11 mouse cellular contexts compared by ENCODE assay signal in the genomic region with DNA sequence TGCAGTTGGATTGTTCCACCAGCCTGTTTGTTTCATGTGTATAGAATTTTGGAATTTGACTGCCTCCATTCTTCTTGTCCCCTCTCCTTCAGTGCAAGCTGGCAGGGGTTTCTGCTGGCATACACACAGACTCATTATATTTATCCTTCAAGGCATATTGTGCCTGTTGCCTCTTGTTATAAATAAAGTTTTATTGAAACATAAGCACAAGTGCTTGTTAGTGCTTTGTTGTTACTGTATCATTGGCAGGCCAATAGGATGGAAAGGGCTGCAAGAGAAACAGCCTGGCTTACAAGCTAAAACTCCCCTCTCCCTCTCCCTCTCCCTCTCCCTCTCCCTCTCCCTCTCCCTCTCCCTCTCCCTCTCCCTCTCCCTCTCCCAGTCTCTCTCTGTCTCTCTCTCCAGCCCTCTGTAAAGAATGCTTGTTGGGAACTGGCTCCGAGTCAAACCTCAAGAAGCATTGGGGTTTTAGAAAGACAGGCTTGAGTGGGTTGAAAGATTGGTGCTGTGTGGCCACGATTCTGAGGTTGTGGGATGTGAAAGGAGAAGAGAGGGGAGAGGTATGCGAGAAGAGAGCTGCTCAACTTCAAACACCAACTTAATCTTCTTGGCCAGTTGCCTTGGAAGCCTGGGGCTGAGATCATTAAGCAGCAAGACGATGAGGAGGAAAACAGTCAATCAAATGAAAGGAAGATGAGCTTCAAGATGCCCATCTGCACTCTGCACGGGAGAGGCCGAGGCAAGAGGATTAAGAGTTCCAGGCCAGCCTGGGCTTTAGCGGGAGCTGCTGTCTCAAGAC.
A peak's percentile ranks its signal among the peaks of the same experiment; 100 is the strongest.
DNase-seq lines count a peak whose midpoint lies in the region; ATAC-seq lines count a peak whose summit lies in the region.
"Had no signal": no experiment of that assay in that cellular context is flagged by ENCODE, and none has a peak within 500 bp of the region (broad histone marks: within the 10 kb centered on the region; RNA-seq: fewer than 3 reads in every experiment).

No protein-coding gene starts in this region.

- peaks cover 48% of the 10 kb centered on the region; the same call in 1 of the 2 replicates for H3K27me3 ChIP-seq in heart, embryonic 14.5 days (ENCODE audit: control insufficient read depth, insufficient read depth, low read length)
- peaks cover 99% of the 10 kb centered on the region for H3K27me3 ChIP-seq in midbrain, embryonic 10.5 days (ENCODE audit: low read depth, poor library complexity, severe bottlenecking)
- H3K27me3 ChIP-seq in midbrain, embryonic 14.5 days (ENCODE audit: control insufficient read depth, insufficient read depth, low read length), result peaks cover 17% of the 10 kb centered on the region
- no peaks in the 10 kb centered on the region for H3K27me3 ChIP-seq in intestine, embryonic 16.5 days (replicated peaks; ENCODE audit: control insufficient read depth, insufficient read depth, low read length)

- H3K4me3 ChIP-seq in heart, embryonic 14.5 days (ENCODE audit: control insufficient read depth in 1 of 2, insufficient read depth in 1 of 2, low read depth in 1 of 2, low read length in 2 of 2), result no peak overlapping the region
- H3K4me3 ChIP-seq in midbrain, embryonic 10.5 days, result peak overlapping the region; percentile 0; the same call in 1 of the 2 replicates
- H3K4me3 ChIP-seq in midbrain, embryonic 14.5 days (replicated peaks; ENCODE audit: low read depth, low read length), result no peak overlapping the region
- H3K4me3 ChIP-seq in intestine, embryonic 16.5 days (ENCODE audit: low read length), result no peak overlapping the region
- H3K4me3 ChIP-seq: left cerebral cortex, adult 2 months; liver, embryonic 15.5 days had no signal

- DNase-seq in heart, adult 18-20 months, result no peak
- no peak for DNase-seq in midbrain, embryonic 10.5 days (ENCODE audit: low spot score)
- no peak for DNase-seq in midbrain, embryonic 14.5 days
- DNase-seq in thymus, adult 18-20 months, result no peak
- DNase-seq in layer of hippocampus, adult 9-11 months, result no peak
- DNase-seq in ovary, adult 18-20 months (ENCODE audit: low spot score), result no peak
- DNase-seq: heart, postnatal 14 days had no signal

- peaks cover 25 to 26% of the 10 kb centered on the region in 2 experiments for H3K4me1 ChIP-seq in heart, embryonic 14.5 days (ENCODE audit: control insufficient read depth in 2 of 2, insufficient read depth in 2 of 2, low read length in 2 of 2)
- peaks cover 51% of the 10 kb centered on the region for H3K4me1 ChIP-seq in midbrain, embryonic 10.5 days
- H3K4me1 ChIP-seq in midbrain, embryonic 14.5 days (ENCODE audit: control insufficient read depth, insufficient read depth, low read length), result peaks cover 18% of the 10 kb centered on the region
- peaks cover 7% of the 10 kb centered on the region; the same call in 1 of the 2 replicates for H3K4me1 ChIP-seq in intestine, embryonic 16.5 days (ENCODE audit: control insufficient read depth, insufficient read depth, low read length)
- H3K4me1 ChIP-seq: liver, embryonic 15.5 days had no signal

- peak overlapping the region; percentile 16; the same call in 1 of the 2 replicates for H3K4me2 ChIP-seq in heart, embryonic 14.5 days (ENCODE audit: low read length)
- no peak overlapping the region for H3K4me2 ChIP-seq in midbrain, embryonic 14.5 days (ENCODE audit: low read length)
- no peak overlapping the region for H3K4me2 ChIP-seq in intestine, embryonic 16.5 days (ENCODE audit: low read depth, low read length)
- H3K4me2 ChIP-seq: liver, embryonic 15.5 days had no signal

- H3K27ac ChIP-seq in heart, embryonic 14.5 days (replicated peaks in 1 of 2; ENCODE audit: control insufficient read depth in 1 of 2, insufficient read depth in 1 of 2, low read depth in 2 of 2, low read length in 2 of 2), result no peak overlapping the region
- 0 out of 2 replicates have a peak overlapping the region, but pooled peaks have one; percentile 10 for H3K27ac ChIP-seq in midbrain, embryonic 10.5 days (replicated peaks)
- no peak overlapping the region for H3K27ac ChIP-seq in midbrain, embryonic 14.5 days (replicated peaks; ENCODE audit: low read depth, low read length)
- no peak overlapping the region for H3K27ac ChIP-seq in intestine, embryonic 16.5 days (ENCODE audit: low read length)
- H3K27ac ChIP-seq: left cerebral cortex, adult 2 months; liver, embryonic 15.5 days had no signal

- H3K36me3 ChIP-seq in heart, embryonic 14.5 days (ENCODE audit: control insufficient read depth, insufficient read depth, low read length), result no peaks in the 10 kb centered on the region
- H3K36me3 ChIP-seq in midbrain, embryonic 10.5 days, result no peaks in the 10 kb centered on the region
- H3K36me3 ChIP-seq in midbrain, embryonic 14.5 days (ENCODE audit: control insufficient read depth, insufficient read depth, low read length), result no peaks in the 10 kb centered on the region
- no peaks in the 10 kb centered on the region for H3K36me3 ChIP-seq in intestine, embryonic 16.5 days (ENCODE audit: control insufficient read depth, insufficient read depth, low read length)
- H3K36me3 ChIP-seq: liver, embryonic 15.5 days had no signal

- 12% methylated on average over 7 of the region's 7 CpGs for WGBS in heart, embryonic 14.5 days
- 6% methylated on average over 7 of the region's 7 CpGs for WGBS in midbrain, embryonic 10.5 days
- WGBS in midbrain, embryonic 14.5 days, result 1% methylated on average over 7 of the region's 7 CpGs
- WGBS in intestine, embryonic 16.5 days, result 16% methylated on average over 7 of the region's 7 CpGs

- H3K9me3 ChIP-seq in heart, embryonic 14.5 days (ENCODE audit: control insufficient read depth, low read length), result no peaks in the 10 kb centered on the region
- H3K9me3 ChIP-seq in midbrain, embryonic 10.5 days (replicated peaks), result no peaks in the 10 kb centered on the region
- no peaks in the 10 kb centered on the region for H3K9me3 ChIP-seq in midbrain, embryonic 14.5 days (ENCODE audit: control insufficient read depth, low read length)
- H3K9me3 ChIP-seq in intestine, embryonic 16.5 days (ENCODE audit: control insufficient read depth, low read length), result no peaks in the 10 kb centered on the region
- H3K9me3 ChIP-seq: liver, embryonic 15.5 days had no signal

- no peak for ATAC-seq in heart, embryonic 14.5 days (ENCODE audit: insufficient number of reproducible peaks, insufficient read depth, low FRiP score, low read depth)
- ATAC-seq in midbrain, embryonic 14.5 days (ENCODE audit: low FRiP score, low TSS enrichment), result no peak
- peak; percentile 36; the same call in 1 of the 2 replicates for ATAC-seq in intestine, embryonic 16.5 days

- H3K9ac ChIP-seq in heart, embryonic 14.5 days (ENCODE audit: low read length), result peak overlapping the region; percentile 44; the same call in 1 of the 2 replicates
- no peak overlapping the region for H3K9ac ChIP-seq in midbrain, embryonic 14.5 days (replicated peaks; ENCODE audit: low read length)
- 0 out of 2 replicates have a peak overlapping the region, but pooled peaks have one; percentile 11 for H3K9ac ChIP-seq in intestine, embryonic 16.5 days (ENCODE audit: low read depth, low read length)
- H3K9ac ChIP-seq: liver, embryonic 15.5 days had no signal
